Mouse (Mus musculus) hindbrain, embryonic 14.5 days (tissue): ENCODE measurements at regions not wholly inside any gene's neighbourhood (a gene's known extent, or its start where the extent isn't known, plus 50 kb on each side); places are given as distances from the start of the nearest gene placed in this dataset.

Experiments
- ATAC-seq: fragments of 200-750 bp; cut with Nextera tagmentation; 2 replicates; pipeline ENCODE4 v1.8.0; 2017; ENCODE audit warnings: moderate number of reproducible peaks, mild to moderate bottlenecking, moderate TSS enrichment, moderate library complexity; ENCODE audit not compliant: low FRiP score
- DNase-seq: peaks from one replicate; pipeline ENCODE4 v3.0.0-alpha.2; 2015; ENCODE audit warnings: low spot score
- H3K27ac ChIP-seq: fragments of 300-500 bp; sonication (generic); 2 replicates; pipeline ENCODE4 v1.5.1; 2014; ENCODE audit warnings: mild to moderate bottlenecking, moderate library complexity
- H3K27me3 ChIP-seq: fragments of 300-500 bp; sonication (generic); 2 replicates; pipeline ENCODE4 v1.6.1; 2014; ENCODE audit warnings: mild to moderate bottlenecking, low read length, mixed read lengths; ENCODE audit not compliant: control insufficient read depth, insufficient read depth
- H3K36me3 ChIP-seq: fragments of 300-500 bp; sonication (generic); replicated peaks from 2 replicates; pipeline ENCODE4 v1.6.1; 2014; ENCODE audit not compliant: control insufficient read depth, insufficient read depth
- H3K4me1 ChIP-seq: fragments of 300-500 bp; sonication (generic); replicated peaks from 2 replicates; pipeline ENCODE4 v1.6.1; 2014; ENCODE audit warnings: antibody characterized with exemption, low read length, mixed read lengths; ENCODE audit not compliant: control insufficient read depth, insufficient read depth
- H3K4me2 ChIP-seq: fragments of 300-500 bp; sonication (generic); replicated peaks from 2 replicates; pipeline ENCODE4 v1.6.1; 2014; ENCODE audit warnings: mild to moderate bottlenecking, moderate library complexity
- H3K4me3 ChIP-seq: fragments of 300-500 bp; sonication (generic); replicated peaks from 2 replicates; pipeline ENCODE4 v1.5.1; 2014; ENCODE audit warnings: mild to moderate bottlenecking, low read length
- H3K9ac ChIP-seq: fragments of 300-500 bp; sonication (generic); 2 replicates; pipeline ENCODE4 v1.6.1; 2014
- H3K9me3 ChIP-seq: fragments of 300-500 bp; sonication (generic); 2 replicates; pipeline ENCODE4 v1.6.1; 2016; ENCODE audit warnings: low read length; ENCODE audit not compliant: control insufficient read depth
- WGBS: fragments of 180-500 bp; shearing (Covaris S2); extraction: QIAGEN DNeasy Blood & Tissue Kit; methylation state at CpG from one replicate; pipeline ENCODE4 v1.1.7; 2014; 5-methylcytosine and 5-hydroxymethylcytosine counted together

- peak; percentile 53; the same call in 1 of the 2 replicates for ATAC-seq
- Histone ChIP-seq H3K9ac (no peak overlapping the region), H3K27ac (no peak overlapping the region), H3K4me2 (no peak overlapping the region), H3K9me3 (no peaks in the 10 kb centered on the region), H3K4me1 (no peaks in the 10 kb centered on the region), H3K27me3 (no peaks in the 10 kb centered on the region), H3K4me3 (no peak overlapping the region), H3K36me3 (no peaks in the 10 kb centered on the region)
- WGBS = 82% methylated on average over 1 of the region's 1 CpGs
- DNase-seq = peak; percentile 60
These were observed 5319.6 kb downstream of the 9330182O14Rik start for GRCm38 (mm10) chr15:45453797-45454196.

GRCm38 (mm10) chr15:45470425-45470824 lies 5336.3 kb downstream of the 9330182O14Rik start:
- DNase-seq (no peak), ATAC-seq (no peak)
- no peaks in the 10 kb centered on the region for H3K4me1 ChIP-seq
- no peaks in the 10 kb centered on the region for H3K36me3 ChIP-seq
- H3K4me2 ChIP-seq = no peak overlapping the region
- H3K27ac ChIP-seq = no peak overlapping the region
- no peaks in the 10 kb centered on the region for H3K9me3 ChIP-seq
- H3K4me3 ChIP-seq = no peak overlapping the region
- no peak overlapping the region for H3K9ac ChIP-seq
- H3K27me3 ChIP-seq = no peaks in the 10 kb centered on the region
- 76% methylated on average over 1 of the region's 1 CpGs for WGBS

GRCm38 (mm10) chr15:45473191-45473590 lies 5339.0 kb downstream of the 9330182O14Rik start:
- no peak for ATAC-seq
- 83% methylated on average over 1 of the region's 1 CpGs for WGBS
- no peaks in the 10 kb centered on the region for H3K36me3 ChIP-seq

GRCm38 (mm10) chr15:45510271-45510670 lies 5376.1 kb downstream of the 9330182O14Rik start:
- Histone ChIP-seq H3K4me3 (no peak overlapping the region), H3K9ac (no peak overlapping the region), H3K4me1 (no peaks in the 10 kb centered on the region), H3K27ac (no peak overlapping the region), H3K9me3 (no peaks in the 10 kb centered on the region), H3K27me3 (no peaks in the 10 kb centered on the region), H3K36me3 (no peaks in the 10 kb centered on the region), H3K4me2 (no peak overlapping the region)
- WGBS = 83% methylated on average over 3 of the region's 3 CpGs
- DNase-seq (no peak), ATAC-seq (no peak)

More at GRCm38 (mm10) chr15:45473191-45473590, 5339.0 kb downstream of the 9330182O14Rik start:
- H3K27me3 ChIP-seq = no peaks in the 10 kb centered on the region
- no peaks in the 10 kb centered on the region for H3K4me1 ChIP-seq
- H3K4me2 ChIP-seq = no peak overlapping the region
- H3K9me3 ChIP-seq = no peaks in the 10 kb centered on the region
- no peak overlapping the region for H3K27ac ChIP-seq
- no peak for DNase-seq
- H3K9ac ChIP-seq = no peak overlapping the region
- H3K4me3 ChIP-seq = no peak overlapping the region
